Mouse (Mus musculus): Measurements from ENCODE around the gene Gpr162. TPM values are rescaled to one million over a fixed set of nuclear protein-coding genes. Genes with fewer than 3 reads are reported as not detected.
"Not testable (repeated sequence)": the region's sequence is repeated elsewhere in the genome, so short reads cannot be mapped to it uniquely, and the experiment has no call there.

The Gpr162 gene
- total RNA-seq, 2 experiments from 2014 or later, result 0.23 to 0.32 TPM

DNA sequence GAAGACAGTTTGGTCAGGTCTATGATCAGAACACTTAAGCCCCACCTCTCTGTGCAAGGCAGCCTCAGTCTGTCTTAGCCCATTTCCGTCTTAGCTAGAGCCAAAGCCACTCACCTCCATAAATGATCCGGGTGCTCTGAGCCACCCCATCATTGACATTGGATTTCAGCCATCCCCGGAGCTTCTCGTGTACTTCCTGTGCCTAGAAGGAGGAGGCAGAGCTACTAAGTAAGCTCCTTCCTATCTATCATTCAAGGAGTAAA lies 52.4 kb downstream of the Gpr162 start:
- no peak for DNase-seq

DNA sequence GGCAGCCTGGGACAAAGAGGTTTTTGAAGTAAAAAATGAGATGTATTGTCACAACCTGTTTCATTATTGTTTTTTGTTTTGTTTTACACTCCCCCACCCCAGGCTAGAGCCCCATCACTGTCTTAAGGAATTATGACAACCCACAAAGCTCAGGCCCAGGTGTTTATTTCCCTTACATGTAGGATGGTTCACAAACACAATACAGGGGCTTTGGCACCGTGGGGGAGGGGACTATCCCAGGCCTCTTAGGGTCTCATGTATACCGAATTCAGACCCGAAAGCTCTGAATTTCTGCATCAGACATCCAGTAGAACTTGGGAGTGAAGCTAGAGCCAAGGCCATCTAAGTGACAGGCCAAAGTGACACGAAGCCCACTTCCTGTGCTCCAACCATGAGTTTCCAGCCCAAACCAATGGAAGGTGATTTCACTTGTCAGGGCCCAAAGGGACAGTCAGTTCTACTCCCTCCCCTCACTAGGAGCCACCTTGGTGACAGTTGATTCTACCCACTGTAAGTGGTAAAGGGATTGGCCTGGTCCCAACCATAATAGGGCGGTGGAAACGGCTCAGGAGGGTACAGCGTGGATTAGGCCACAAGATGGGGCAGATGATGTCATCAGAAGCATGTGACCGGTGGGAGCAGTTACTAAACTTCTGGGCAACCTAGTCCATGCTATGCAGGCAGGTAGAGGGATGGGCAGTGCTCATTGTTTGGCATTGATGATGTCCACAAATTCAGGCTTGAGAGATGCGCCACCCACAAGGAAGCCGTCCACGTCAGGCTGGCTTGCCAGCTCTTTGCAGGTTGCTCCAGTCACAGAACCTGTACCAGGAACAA lies 53.0 kb downstream of the Gpr162 start:
- DNase-seq, result not testable (repeated sequence)

DNA sequence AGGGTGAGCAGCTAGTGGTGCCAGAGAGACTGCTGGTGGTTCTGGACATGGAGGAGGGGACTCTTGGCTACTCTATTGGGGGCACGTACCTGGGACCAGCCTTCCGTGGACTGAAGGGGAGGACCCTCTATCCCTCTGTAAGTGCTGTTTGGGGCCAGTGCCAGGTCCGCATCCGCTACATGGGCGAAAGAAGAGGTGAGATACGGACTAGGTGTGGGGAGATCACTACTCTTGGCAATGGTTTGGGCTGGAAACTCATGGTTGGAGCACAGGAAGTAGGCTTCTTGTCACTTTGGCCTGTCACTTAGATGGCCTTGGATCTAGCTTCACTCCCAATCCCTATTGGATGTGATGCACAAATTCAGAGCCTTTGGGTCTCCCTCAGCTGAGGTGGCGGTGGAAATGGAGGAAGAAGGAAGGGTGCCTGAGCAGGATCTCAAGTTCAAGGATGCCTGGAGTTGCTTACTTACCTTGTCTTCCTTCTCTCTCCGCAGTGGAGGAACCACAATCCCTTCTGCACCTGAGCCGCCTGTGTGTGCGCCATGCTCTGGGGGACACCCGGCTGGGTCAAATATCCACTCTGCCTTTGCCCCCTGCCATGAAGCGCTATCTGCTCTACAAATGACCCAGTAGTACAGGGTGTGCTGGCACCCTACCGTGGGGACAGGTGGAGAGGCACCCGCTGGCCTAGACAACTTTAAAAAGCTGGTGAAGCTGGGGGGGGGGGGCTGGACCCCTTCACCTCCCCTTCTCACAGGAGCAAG lies 53.8 kb downstream of the Gpr162 start:
- DNase-seq, result no peak

DNA sequence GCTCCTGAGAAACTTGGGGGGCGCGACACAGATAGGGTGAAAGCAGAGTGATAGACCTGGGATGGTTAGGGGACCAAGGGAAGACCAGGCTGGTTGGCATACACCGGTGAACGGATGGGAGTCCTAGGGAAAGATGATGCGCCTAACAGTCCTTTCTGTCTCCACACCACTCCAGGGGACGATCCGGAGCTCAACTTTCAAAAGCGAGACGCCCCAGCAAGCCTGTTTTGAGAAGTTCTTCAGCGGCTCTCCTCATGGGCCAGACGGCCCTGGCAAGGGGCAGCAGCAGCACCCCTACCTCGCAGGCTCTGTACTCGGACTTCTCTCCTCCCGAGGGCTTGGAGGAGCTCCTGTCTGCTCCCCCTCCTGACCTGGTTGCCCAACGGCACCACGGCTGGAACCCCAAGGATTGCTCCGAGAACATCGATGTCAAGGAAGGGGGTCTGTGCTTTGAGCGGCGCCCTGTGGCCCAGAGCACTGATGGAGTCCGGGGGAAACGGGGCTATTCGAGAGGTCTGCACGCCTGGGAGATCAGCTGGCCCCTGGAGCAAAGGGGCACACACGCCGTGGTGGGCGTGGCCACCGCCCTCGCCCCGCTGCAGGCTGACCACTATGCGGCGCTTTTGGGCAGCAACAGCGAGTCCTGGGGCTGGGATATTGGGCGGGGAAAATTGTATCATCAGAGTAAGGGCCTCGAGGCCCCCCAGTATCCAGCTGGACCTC lies 54.6 kb downstream of the Gpr162 start:
- peak; percentile 81 for DNase-seq

Other genes with a start within 250 kb of the Gpr162 start
- gene C1s2, start 227.9 kb downstream of the Gpr162 start, total RNA-seq (2021), result under 1 TPM; 0.20 to 0.51 TPM
- 10 to 100 TPM; 14.8 to 18.0 TPM for gene Lpcat3, start 201.0 kb downstream of the Gpr162 start, total RNA-seq (2021)
- gene Emg1, start 151.8 kb downstream of the Gpr162 start, total RNA-seq (2021), result 10 to 100 TPM; 53.8 to 58.9 TPM
- gene Phb2, start 151.6 kb downstream of the Gpr162 start, total RNA-seq (2021), result 100 to 1,000 TPM; 157 TPM
- 1 to 10 TPM; 1.5 to 2.2 TPM for gene Ptpn6, start 125.3 kb downstream of the Gpr162 start, total RNA-seq (2021)
- gene Grcc10, start 122.6 kb downstream of the Gpr162 start, total RNA-seq (2021), result 100 to 1,000 TPM; 163 to 167 TPM
- 1 to 10 TPM in 1 of 2 experiments, not detected in 1; 2.2 TPM for gene Gm45234, start 108.0 kb downstream of the Gpr162 start, total RNA-seq (2021)
- 10 to 100 TPM; 31.8 to 32.4 TPM for gene Atn1, start 107.5 kb downstream of the Gpr162 start, total RNA-seq (2021)
- gene Eno2, start 94.3 kb downstream of the Gpr162 start, total RNA-seq (2021), result 1 to 10 TPM; 2.1 to 3.0 TPM
- gene Lrrc23, start 84.3 kb downstream of the Gpr162 start, total RNA-seq (2021), result under 1 TPM in 1 of 2 experiments, not detected in 1; 0.18 TPM
- gene Spsb2, start 55.3 kb downstream of the Gpr162 start, total RNA-seq (2021), result 1 to 10 TPM; 2.7 to 3.2 TPM
- gene Tpi1, start 49.7 kb downstream of the Gpr162 start, total RNA-seq (2021), result 1,000 to 10,000 TPM; 2,445 to 2,599 TPM
- gene Usp5, start 34.5 kb downstream of the Gpr162 start, total RNA-seq (2021), result 10 to 100 TPM; 42.1 to 44.0 TPM
- 1 to 10 TPM; 1.2 TPM for gene Cdca3, start 34.4 kb downstream of the Gpr162 start, total RNA-seq (2021)
- 1 to 10 TPM; 1.6 to 1.7 TPM for gene Gnb3, start 23.7 kb downstream of the Gpr162 start, total RNA-seq (2021)
- 1 to 10 TPM; 8.2 to 9.3 TPM for gene P3h3, start 6.2 kb downstream of the Gpr162 start, total RNA-seq (2021)
- gene Cd4, start 24.2 kb upstream of the Gpr162 start, total RNA-seq (2021), result 1 to 10 TPM in 1 of 2 experiments, not detected in 1; 1.2 TPM
- gene Lag3, start 47.7 kb upstream of the Gpr162 start, total RNA-seq (2021), result under 1 TPM in 1 of 2 experiments, not detected in 1; 0.51 TPM
- gene Ptms, start 56.1 kb upstream of the Gpr162 start, total RNA-seq (2021), result 100 to 1,000 TPM; 126 to 152 TPM
- 100 to 1,000 TPM; 207 to 210 TPM for gene Mlf2, start 67.4 kb upstream of the Gpr162 start, total RNA-seq (2021)
- 10 to 100 TPM; 96.2 to 99.0 TPM for gene Cops7a, start 101.6 kb upstream of the Gpr162 start, total RNA-seq (2021)
- gene Pianp, start 132.7 kb upstream of the Gpr162 start, total RNA-seq (2021), result not detected
- gene Zfp384, start 145.2 kb upstream of the Gpr162 start, total RNA-seq (2021), result 10 to 100 TPM; 18.5 to 19.3 TPM
- 10 to 100 TPM; 24.2 to 29.1 TPM for gene Ing4, start 175.8 kb upstream of the Gpr162 start, total RNA-seq (2021)
- 1 to 10 TPM; 1.1 to 1.9 TPM for gene Acrbp, start 185.7 kb upstream of the Gpr162 start, total RNA-seq (2021)
- gene Lpar5, start 203.9 kb upstream of the Gpr162 start, total RNA-seq (2021), result not detected
- 10 to 100 TPM; 67.8 to 72.6 TPM for gene Chd4, start 232.0 kb upstream of the Gpr162 start, total RNA-seq (2021)